Mouse (Mus musculus): ENCODE results near the gene Vmn1r74.
"Not testable (repeated sequence)": the region's sequence is repeated elsewhere in the genome, so short reads cannot be mapped to it uniquely, and the experiment has no call there.

Vmn1r74 gene

DNA sequence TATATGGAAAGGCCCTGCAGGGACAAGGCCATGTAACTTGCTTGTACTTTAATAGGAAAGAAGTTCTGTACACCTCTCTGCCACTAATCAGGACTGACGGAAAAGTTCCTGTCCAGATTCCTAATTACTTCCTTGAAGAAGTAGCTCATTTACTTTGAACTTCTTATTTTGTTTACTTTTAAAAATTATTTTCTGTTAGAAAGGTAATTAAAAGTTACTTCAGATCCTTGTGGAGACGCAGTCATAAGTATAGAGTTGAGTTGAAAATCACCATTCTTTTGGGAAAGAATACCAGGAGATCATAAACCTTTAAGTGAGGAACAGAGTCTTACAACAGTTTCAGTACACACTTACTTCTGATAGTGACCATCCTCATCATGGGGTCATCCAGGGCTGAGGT, at the start of gene Vmn1r74:
Gene Vmn1r74, plus strand, starts transcription at position 301 of the 400 bp plus-strand sequence.
- in situ Hi-C loops (cut with MboI, MseI) = no loop called here

DNA sequence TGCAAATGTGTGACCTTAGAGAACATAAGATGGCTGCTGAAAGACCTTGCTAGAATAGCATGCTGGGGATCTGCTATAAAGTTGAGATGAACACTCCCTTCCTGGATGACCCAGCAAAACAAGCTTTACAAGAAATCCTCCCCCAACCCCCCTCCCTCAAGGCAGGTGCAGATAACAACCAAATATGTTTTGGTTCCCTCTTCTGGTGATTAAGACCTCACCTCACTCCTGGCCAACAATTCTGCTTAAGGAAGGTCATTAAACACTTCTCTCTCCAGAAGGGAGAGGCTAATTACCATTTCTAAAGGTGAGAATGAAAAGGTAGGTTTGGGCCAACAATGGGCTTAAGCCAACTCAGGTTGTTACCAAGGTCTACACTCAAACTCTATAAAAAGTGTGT, 20.0 kb upstream of the Vmn1r74 start:
- in situ Hi-C loops (cut with MboI, MseI) = no loop called here

- in situ Hi-C loops (cut with MboI, MseI) = no loop called here
These were observed 11.6 kb upstream of the Vmn1r74 start for GRCm38 (mm10) chr7:11822166-11822565.

DNA sequence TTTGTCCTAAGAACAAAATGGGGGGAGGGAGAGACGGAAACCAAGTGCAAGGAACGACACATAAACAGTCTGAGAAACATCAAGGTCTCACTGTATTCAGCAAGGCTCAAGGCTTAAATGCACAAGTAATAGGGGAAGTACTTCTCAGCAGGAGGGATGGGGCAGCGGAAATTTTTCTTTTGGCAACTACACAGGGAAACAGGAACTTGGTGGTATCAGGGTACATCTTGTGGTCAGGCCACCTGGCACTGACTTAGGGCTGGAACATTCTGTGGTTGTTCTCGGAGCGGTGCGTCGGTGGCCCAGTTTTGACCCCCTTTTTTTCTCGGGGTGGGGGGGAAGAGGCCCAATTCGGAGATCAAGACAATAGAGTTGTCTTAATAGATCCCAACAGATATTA, 10.5 kb upstream of the Vmn1r74 start:
- in situ Hi-C loops (cut with MboI, MseI) = not testable (repeated sequence)

- in situ Hi-C loops (cut with MboI, MseI) = no loop called here
These were observed 40.5 kb downstream of the Vmn1r74 start, which contains the start of gene Vmn1r75 for GRCm38 (mm10) chr7:11874330-11874729. Gene Vmn1r75, plus strand, starts transcription at chr7:11874630.

Measured in T-helper 2 cell (primary cell).